Comparison of ENCODE assay signal across 26 mouse cellular contexts in the genomic region with DNA sequence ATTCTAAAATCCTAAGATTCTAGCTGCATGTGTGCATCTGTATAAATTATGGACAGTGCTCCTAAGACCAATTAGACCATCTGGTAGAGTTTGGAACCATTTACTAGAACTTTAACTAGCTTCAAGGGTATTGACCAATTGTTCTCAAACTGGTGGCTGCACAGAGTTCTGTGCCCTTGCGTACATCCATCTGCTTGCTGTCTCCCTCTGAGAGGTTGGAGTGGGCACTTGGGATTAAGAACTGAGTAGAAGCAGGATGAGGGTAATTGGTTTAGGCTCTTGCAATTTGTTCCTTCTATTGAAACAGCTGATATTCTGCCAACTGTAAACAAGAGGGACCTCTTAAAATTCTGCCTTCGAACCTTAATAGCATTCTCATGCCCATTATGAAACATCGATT. TPM values are rescaled to one million over a fixed set of nuclear protein-coding genes. Genes with fewer than 3 reads are reported as not detected.
DNase-seq lines count a peak whose midpoint lies in the region; ATAC-seq and TF ChIP-seq lines count a peak whose summit lies in the region.
"Had no signal": no experiment of that assay in that cellular context is flagged by ENCODE, and none has a peak within 500 bp of the region (broad histone marks: within the 10 kb centered on the region; RNA-seq: fewer than 3 reads in every experiment).

No protein-coding gene starts in this region.

- no peak overlapping the region for H3K9ac ChIP-seq in forebrain, embryonic 14.5 days (ENCODE audit: low read length)
- H3K9ac ChIP-seq in forebrain, embryonic 16.5 days (replicated peaks; ENCODE audit: low read depth, low read length): no peak overlapping the region
- H3K9ac ChIP-seq: forebrain, embryonic 13.5 days; heart, embryonic 13.5 days; hindbrain, embryonic 12.5 days had no signal

- H3K4me2 ChIP-seq in forebrain, embryonic 14.5 days (ENCODE audit: low read length): no peak overlapping the region
- no peak overlapping the region for H3K4me2 ChIP-seq in forebrain, embryonic 16.5 days (ENCODE audit: low read length)
- H3K4me2 ChIP-seq: forebrain, embryonic 13.5 days; heart, embryonic 13.5 days; hindbrain, embryonic 12.5 days had no signal

- TF ChIP-seq CTCF in layer of hippocampus, adult 2 months (conservative IDR thresholded peaks at IDR 0.05): no peak
- no peak for TF ChIP-seq CTCF in brain, embryonic 14.5 days (IDR thresholded peaks at IDR 0.05; ENCODE audit: borderline replicate concordance, extremely low read depth, insufficient read depth, insufficient read length)

- no peaks in the 10 kb centered on the region for H3K4me1 ChIP-seq in forebrain, embryonic 14.5 days (ENCODE audit: control insufficient read depth, insufficient read depth, low read length)
- H3K4me1 ChIP-seq in forebrain, embryonic 16.5 days (replicated peaks; ENCODE audit: control insufficient read depth, insufficient read depth, low read length): peaks cover 4% of the 10 kb centered on the region
- H3K4me1 ChIP-seq: forebrain, embryonic 10.5 days; forebrain, embryonic 13.5 days; heart, embryonic 10.5 days; heart, embryonic 13.5 days; hindbrain, embryonic 12.5 days had no signal

- H3K27me3 ChIP-seq in forebrain, embryonic 14.5 days (replicated peaks; ENCODE audit: control insufficient read depth, insufficient read depth, low read length): no peaks in the 10 kb centered on the region
- no peaks in the 10 kb centered on the region for H3K27me3 ChIP-seq in forebrain, embryonic 16.5 days (replicated peaks; ENCODE audit: control insufficient read depth, insufficient read depth, low read length)
- H3K27me3 ChIP-seq: forebrain, embryonic 13.5 days; heart, embryonic 13.5 days; hindbrain, embryonic 12.5 days had no signal

- DNase-seq in forebrain, embryonic 14.5 days (ENCODE audit: low spot score): no peak
- no peak for DNase-seq in layer of hippocampus, adult 2 months (ENCODE audit: low spot score in 2 of 2)
- DNase-seq in layer of hippocampus, adult 11-12 months (ENCODE audit: low spot score): no peak
- peak; percentile 41 for DNase-seq in brain, embryonic 14.5 days (ENCODE audit: low read depth)
- DNase-seq in gastrocnemius, adult 8-10 months (ENCODE audit: low spot score in 2 of 2): no peak
- DNase-seq: adrenal gland, adult 8-10 months; adrenal gland, postnatal 25 days; cerebellum, adult 18-20 months; cerebellum, adult 9-10 months; cerebellum, postnatal 14 days; gastrocnemius, postnatal 10 days; gastrocnemius, postnatal 36 days; heart, adult 2 months; heart, postnatal 14 days; heart, postnatal 4 days had no signal

- no peaks in the 10 kb centered on the region for H3K9me3 ChIP-seq in forebrain, embryonic 14.5 days (replicated peaks; ENCODE audit: control insufficient read depth, low read length)
- no peaks in the 10 kb centered on the region for H3K9me3 ChIP-seq in forebrain, embryonic 16.5 days (ENCODE audit: control insufficient read depth, low read length)
- H3K9me3 ChIP-seq: forebrain, embryonic 10.5 days; forebrain, embryonic 13.5 days; heart, embryonic 10.5 days; heart, embryonic 13.5 days; hindbrain, embryonic 12.5 days had no signal

- no peak overlapping the region for H3K4me3 ChIP-seq in forebrain, embryonic 14.5 days (ENCODE audit: low read depth, low read length)
- no peak overlapping the region for H3K4me3 ChIP-seq in forebrain, embryonic 16.5 days (replicated peaks; ENCODE audit: low read length)
- H3K4me3 ChIP-seq in layer of hippocampus, adult 2 months: no peak overlapping the region
- H3K4me3 ChIP-seq: forebrain, embryonic 10.5 days; forebrain, embryonic 13.5 days; heart, adult 2 months; heart, embryonic 10.5 days; heart, embryonic 13.5 days; hindbrain, embryonic 12.5 days had no signal

- no peak overlapping the region for H3K27ac ChIP-seq in forebrain, embryonic 14.5 days (ENCODE audit: low read depth, low read length)
- no peak overlapping the region for H3K27ac ChIP-seq in forebrain, embryonic 16.5 days (ENCODE audit: low read length)
- H3K27ac ChIP-seq in layer of hippocampus, adult 2 months: peak overlapping the region; percentile 53
- H3K27ac ChIP-seq: forebrain, embryonic 10.5 days; forebrain, embryonic 13.5 days; heart, adult 2 months; heart, embryonic 10.5 days; heart, embryonic 13.5 days; hindbrain, embryonic 12.5 days had no signal

- peaks cover 58% of the 10 kb centered on the region for H3K36me3 ChIP-seq in forebrain, embryonic 14.5 days (ENCODE audit: control insufficient read depth, insufficient read depth, low read length)
- H3K36me3 ChIP-seq in forebrain, embryonic 16.5 days (ENCODE audit: control insufficient read depth, insufficient read depth): peaks cover 30% of the 10 kb centered on the region
- H3K36me3 ChIP-seq: heart, embryonic 10.5 days; heart, embryonic 13.5 days had no signal

- WGBS in forebrain, embryonic 14.5 days: 73% methylated on average over 3 of the region's 3 CpGs
- 64% methylated on average over 3 of the region's 3 CpGs for WGBS in forebrain, embryonic 16.5 days

- TF ChIP-seq POLR2A in brain, embryonic 14.5 days (IDR thresholded peaks at IDR 0.05; ENCODE audit: borderline replicate concordance, extremely low read depth, insufficient read depth, insufficient read length, poor library complexity, severe bottlenecking): no peak

- ATAC-seq in forebrain, embryonic 14.5 days: peak; percentile 48; the same call in 1 of the 2 replicates
- no peak for ATAC-seq in forebrain, embryonic 16.5 days
- ATAC-seq: activated CD4-positive, CD25-positive, alpha-beta regulatory T cell, adult 4 months; forebrain, embryonic 13.5 days had no signal

RNA-seq across cellular contexts. Expression of gene Soga3, which starts 11.7 kb away (rescaled TPM):
- polyA plus RNA-seq in forebrain, embryonic 14.5 days (2014; fragmentation: Nextera tagmentation; extraction: Ambion mirVana): 47.0 and 74.8 TPM in 2 replicates
- polyA plus RNA-seq in forebrain, embryonic 16.5 days (2015; fragmentation: Nextera tagmentation; extraction: Ambion mirVana): 101 and 106 TPM in 2 replicates
- 100 to 1,000 TPM; 176 to 178 TPM for total RNA-seq in layer of hippocampus, adult 2 months (2021)
- polyA plus RNA-seq in brain, embryonic 14.5 days (2012; rRNA removed): 79.8 and 102 TPM in 2 replicates
- total RNA-seq in gastrocnemius, adult 8-10 months (2022): not detected
- total RNA-seq: gastrocnemius, postnatal 36 days; granulocyte monocyte progenitor cell, adult 5-6 weeks; heart, adult 2 months; heart, postnatal 14 days had no signal
- polyA plus RNA-seq: activated CD4-positive, CD25-positive, alpha-beta regulatory T cell, adult 4 months had no signal

RNA-seq across cellular contexts. Expression of gene Gm49353, which starts 43.5 kb away (rescaled TPM):
- 8.3 and 14.9 TPM in 2 replicates for polyA plus RNA-seq in forebrain, embryonic 14.5 days (2014; fragmentation: Nextera tagmentation; extraction: Ambion mirVana)
- polyA plus RNA-seq in forebrain, embryonic 16.5 days (2015; fragmentation: Nextera tagmentation; extraction: Ambion mirVana): 16.3 and 18.5 TPM in 2 replicates
- 10 to 100 TPM; 28.0 to 29.8 TPM for total RNA-seq in layer of hippocampus, adult 2 months (2021)
- polyA plus RNA-seq in brain, embryonic 14.5 days (2012; rRNA removed): 8.7 and 19.1 TPM in 2 replicates
- not detected for total RNA-seq in gastrocnemius, adult 8-10 months (2022)
- total RNA-seq: adrenal gland, postnatal 25 days; gastrocnemius, postnatal 36 days; granulocyte monocyte progenitor cell, adult 5-6 weeks; heart, adult 2 months; heart, postnatal 14 days; heart, postnatal 4 days had no signal
- polyA plus RNA-seq: activated CD4-positive, CD25-positive, alpha-beta regulatory T cell, adult 4 months; embryonic facial prominence, embryonic 11.5 days; heart, adult 2 months; heart, embryonic 10.5 days; heart, embryonic 13.5 days; heart, embryonic 16.5 days; intestine, embryonic 14.5 days had no signal

RNA-seq across cellular contexts. Expression of gene 9330159F19Rik, which starts 56.1 kb away (rescaled TPM):
- polyA plus RNA-seq in forebrain, embryonic 14.5 days (2014; fragmentation: Nextera tagmentation; extraction: Ambion mirVana): 27.7 and 37.4 TPM in 2 replicates
- polyA plus RNA-seq in forebrain, embryonic 16.5 days (2015; fragmentation: Nextera tagmentation; extraction: Ambion mirVana): 48.2 and 48.7 TPM in 2 replicates
- 10 to 100 TPM; 78.0 to 82.9 TPM for total RNA-seq in layer of hippocampus, adult 2 months (2021)
- 55.9 and 70.9 TPM in 2 replicates for polyA plus RNA-seq in brain, embryonic 14.5 days (2012; rRNA removed)
- total RNA-seq in gastrocnemius, adult 8-10 months (2022): 10 to 100 TPM; 54.0 to 64.0 (median 59.1) TPM
- total RNA-seq: granulocyte monocyte progenitor cell, adult 5-6 weeks had no signal
